Mouse (Mus musculus) ovary, postnatal 36 days (tissue): ENCODE data around the gene Sec22c.

Experiments used
- DNase-seq: peaks from one replicate; pipeline ENCODE4 v3.0.0; 2022; ENCODE audit warnings: low spot score, mixed read lengths

Sec22c gene

GRCm38 (mm10) chr9:121704646-121705625, at the start of gene Sec22c:
TSS of gene Sec22c (minus strand) at chr9:121705490.
- DNase-seq = peak; percentile 87

DNA sequence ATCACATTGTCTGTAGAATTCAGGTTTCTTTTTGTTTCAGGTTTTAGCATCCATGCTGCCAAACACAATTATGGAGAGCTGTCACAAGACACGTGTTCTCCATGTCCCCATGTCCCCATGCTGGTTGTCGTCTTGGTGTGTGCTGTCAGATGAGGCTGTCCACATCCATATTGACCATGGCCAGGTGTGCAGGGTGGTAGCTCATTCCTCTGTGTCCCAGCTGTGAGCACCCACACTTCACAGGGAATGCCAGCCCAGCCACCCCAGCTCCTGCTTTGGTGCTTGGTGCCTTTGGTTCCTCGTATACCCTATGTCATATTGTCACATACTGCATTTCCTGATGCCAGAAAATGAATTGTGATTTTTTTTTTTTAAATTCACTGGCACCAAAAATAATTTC, 49.3 kb upstream of the Sec22c start:
- no peak for DNase-seq

- DNase-seq = no peak
Observed at GRCm38 (mm10) chr9:121752774-121753173, 47.5 kb upstream of the Sec22c start.

GRCm38 (mm10) chr9:121744051-121744450, 38.8 kb upstream of the Sec22c start:
- no peak for DNase-seq

- no peak for DNase-seq
Observed at GRCm38 (mm10) chr9:121741168-121741567, 35.9 kb upstream of the Sec22c start.

DNA sequence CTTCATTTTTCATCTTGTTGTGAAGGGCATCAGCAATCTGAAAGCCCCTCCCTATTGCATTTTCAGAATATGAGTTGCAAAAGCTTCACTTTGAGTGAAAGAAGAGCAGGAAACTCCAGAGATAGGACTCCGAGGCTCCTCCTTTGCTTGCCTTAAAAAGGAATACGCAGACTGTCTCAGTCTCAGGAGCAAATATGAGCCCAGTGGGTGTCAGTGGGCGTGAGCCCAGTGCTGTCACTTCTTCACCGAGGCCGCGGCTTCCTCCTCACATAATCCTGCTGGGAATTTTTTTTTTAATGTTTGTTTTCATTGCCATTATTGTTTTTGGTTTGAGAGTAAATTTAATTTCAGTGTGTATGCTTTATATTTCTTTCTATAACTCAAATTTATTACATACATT, 35.2 kb upstream of the Sec22c start:
- DNase-seq = no peak

DNA sequence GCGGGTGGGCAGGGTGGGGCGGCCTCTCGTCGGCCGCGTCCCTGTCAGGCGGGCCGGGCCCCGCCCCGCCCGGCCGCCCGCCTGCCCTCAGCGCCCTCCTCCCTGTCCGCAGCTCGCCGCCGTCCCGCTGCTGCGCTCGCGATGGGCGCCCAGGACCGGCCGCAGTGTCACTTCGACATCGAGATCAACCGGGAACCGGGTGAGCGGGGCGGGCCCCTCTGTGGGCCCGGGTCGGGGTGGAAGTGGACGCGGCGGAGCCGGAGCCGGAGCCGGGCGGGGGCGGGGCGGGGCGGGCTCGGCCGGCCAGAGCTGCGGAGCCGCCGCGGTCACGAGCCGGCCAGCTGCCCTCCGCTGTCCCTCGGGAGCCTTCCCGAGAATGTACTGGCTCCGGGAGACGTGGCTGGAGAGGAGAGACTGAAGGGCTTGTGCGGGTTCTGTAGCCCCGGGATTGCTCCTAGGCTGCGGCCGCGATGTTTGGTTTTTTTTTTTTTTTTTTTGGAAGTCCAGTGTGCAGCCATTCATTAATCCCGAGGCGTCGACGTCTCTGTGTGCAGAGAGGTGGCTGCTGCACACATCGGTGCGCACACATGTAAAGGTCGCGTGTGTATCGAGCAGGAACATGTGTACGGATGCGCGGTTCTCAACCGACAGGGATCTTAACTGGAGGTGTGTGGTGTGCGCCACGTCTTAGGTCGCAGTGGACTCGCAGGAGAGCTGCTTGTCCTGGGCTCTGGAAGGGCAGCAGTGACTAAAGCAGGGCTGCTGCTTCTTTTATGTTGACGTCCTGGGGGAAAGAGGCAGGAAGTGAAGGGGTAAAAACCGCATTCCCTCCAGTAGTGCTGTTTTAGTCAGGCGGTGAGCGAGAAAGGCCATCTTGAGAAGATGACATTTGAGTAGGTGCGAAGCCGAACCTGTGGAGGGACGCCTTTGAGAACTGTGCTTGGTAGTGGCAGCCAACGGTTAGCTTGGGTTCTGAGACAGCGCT, 14.3 kb upstream of the Sec22c start:
- peak; percentile 17 for DNase-seq

DNA sequence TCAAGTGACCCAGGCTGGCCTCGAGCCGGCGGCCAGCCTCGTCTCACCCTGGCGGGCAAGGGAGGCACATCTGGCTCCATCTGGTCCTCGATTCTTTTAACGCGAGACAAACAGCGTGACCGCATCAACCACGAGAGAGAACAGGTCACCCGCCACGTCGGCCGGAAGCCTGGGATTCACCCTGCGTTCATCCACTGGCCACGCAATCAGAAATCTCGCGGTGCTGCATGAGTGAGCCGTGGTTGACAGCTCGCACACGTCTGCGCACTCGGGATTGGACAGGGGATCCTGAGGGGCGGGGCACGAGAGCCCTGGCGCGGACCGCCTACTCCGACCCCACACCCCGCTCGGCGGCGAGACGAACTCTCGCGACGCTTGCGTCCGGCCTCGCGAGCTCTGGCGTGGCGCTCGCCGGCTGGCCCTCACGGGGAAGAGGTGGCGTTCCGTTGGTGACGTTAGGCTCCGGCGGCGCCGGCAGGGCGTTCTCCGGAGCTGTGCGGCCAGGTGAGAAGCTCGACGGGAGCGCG, 13.6 kb upstream of the Sec22c start, which contains the start of gene Nktr:
Nktr (plus strand) TSS at position 378 of the 527 bp plus-strand sequence.
- DNase-seq = peak; percentile 98

DNA sequence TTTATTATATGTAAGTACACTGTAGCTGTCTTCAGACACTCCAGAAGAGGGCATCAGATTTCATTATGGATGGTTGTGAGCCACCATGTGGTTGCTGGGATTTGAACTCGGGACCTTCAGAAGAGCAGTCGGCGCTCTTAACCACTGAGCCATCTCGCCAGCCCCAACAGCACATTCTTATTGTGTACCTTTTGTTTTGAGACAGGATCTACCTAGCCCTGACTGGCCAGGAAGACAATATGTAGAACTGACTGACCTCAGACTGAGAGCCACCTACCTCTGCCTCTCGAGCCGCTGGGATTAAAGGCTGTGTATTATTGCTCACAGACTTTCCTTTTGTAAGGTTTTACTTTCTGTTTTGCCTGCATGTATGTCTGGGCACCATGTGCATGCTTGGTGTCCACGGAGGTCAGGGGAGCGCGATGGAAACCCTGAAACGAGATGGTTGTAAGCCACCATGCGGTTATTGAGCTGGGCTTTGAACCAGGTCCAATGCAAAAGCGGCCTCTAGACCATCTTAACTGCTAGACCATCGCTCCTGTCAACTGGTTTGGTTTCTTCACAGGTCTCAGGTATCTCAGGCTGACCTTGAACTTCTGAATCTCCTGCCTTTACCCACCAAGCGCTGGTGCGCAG, 12.9 kb upstream of the Sec22c start:
- peak; percentile 14 for DNase-seq

DNA sequence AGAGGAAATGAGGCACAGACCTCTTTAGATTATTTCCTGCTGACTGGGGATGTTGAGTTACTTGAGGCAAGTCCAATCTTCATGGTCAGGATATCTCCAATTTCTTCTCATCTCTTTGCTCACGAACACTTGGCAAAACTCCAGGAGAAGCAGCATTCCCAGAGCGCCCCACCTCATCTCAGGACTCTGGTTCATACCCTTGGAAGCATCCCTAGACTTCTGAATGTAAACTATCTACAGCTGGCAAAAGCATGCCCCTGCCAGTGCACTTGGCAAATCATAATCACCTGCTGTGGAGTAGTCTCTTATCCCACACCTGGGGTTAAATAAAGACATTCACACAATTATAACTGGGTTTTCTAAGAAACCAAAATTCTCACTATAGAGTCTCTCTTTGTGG, 11.8 kb upstream of the Sec22c start:
- no peak for DNase-seq

DNA sequence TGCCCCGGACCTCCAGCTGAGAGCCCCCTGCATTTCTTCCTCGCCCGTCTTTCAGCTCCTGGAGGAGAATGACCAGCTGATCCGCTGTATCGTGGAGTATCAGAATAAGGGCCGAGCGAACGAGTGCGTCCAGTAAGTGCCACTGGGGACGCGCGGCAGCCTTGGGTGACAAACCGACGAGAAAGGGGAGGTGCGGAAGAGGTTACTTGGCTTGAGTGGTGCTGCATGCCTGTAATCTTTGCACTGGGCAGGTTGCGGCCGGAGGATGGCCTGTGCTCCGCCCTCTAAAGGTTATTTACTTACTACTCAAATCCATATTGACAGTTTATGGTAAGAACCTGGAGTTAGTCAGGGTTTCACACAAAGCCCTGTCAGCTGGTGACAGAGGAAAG, 5.3 kb upstream of the Sec22c start:
- DNase-seq = no peak

- peak; percentile 94 for DNase-seq
Observed at GRCm38 (mm10) chr9:121709898-121710583, 4.8 kb upstream of the Sec22c start, which contains the start of gene Ss18l2. TSS of gene Ss18l2 (plus strand) at chr9:121710329.

- no peak for DNase-seq
Observed at GRCm38 (mm10) chr9:121708506-121709486, 3.5 kb upstream of the Sec22c start.

- DNase-seq = no peak
Observed at GRCm38 (mm10) chr9:121707801-121708200, 2.5 kb upstream of the Sec22c start.

GRCm38 (mm10) chr9:121706029-121706675, 862 bp upstream of the Sec22c start:
- no peak for DNase-seq

DNA sequence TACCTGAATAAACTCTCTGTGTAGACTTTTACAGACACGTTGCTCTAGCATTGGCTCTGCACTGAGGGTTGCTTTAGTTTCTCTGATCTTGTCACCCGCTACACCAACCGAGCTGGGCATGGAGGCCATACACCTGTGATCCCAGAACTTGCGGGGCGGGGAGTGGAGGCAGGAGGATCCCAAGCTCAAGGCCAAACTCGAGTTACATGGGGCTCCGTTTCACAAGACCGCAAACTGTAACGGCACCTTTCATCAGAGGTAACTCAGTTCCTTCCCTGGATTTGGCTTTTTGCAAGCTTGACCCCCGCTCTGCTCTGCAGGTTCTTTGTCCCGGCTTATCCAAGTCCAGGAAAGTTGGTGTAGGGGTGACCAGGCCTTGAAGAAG, 1.0 kb downstream of the Sec22c start:
- DNase-seq = no peak

- DNase-seq = peak; percentile 51
Observed at GRCm38 (mm10) chr9:121697150-121698049, 7.9 kb downstream of the Sec22c start.

DNA sequence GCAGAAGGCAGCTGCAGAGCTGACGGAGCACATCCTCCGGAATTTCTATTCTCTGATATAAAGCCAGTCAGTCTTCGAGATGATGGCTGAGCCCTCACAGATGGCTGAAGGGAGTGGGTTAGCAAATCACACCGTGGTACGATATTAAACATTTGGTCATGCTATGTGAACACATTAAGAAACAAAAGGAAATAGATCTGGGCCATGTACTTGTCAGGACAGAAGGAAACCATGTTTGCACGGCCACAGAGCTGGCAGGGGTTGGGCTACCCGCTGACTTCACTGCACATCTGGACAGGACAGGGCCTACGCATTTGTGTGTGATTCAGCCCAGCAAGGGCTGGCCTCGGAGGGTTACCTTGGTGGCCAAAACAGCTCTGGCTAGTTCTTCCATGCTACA, 8.7 kb downstream of the Sec22c start:
- no peak for DNase-seq
